Mouse (Mus musculus): ENCODE results near the gene Gm11127. TPM values are rescaled to one million over a fixed set of nuclear protein-coding genes. Genes with fewer than 3 reads are reported as not detected.

Gm11127 gene
- polyA plus RNA-seq (2017; shearing (Covaris generic)) = not detected

DNA sequence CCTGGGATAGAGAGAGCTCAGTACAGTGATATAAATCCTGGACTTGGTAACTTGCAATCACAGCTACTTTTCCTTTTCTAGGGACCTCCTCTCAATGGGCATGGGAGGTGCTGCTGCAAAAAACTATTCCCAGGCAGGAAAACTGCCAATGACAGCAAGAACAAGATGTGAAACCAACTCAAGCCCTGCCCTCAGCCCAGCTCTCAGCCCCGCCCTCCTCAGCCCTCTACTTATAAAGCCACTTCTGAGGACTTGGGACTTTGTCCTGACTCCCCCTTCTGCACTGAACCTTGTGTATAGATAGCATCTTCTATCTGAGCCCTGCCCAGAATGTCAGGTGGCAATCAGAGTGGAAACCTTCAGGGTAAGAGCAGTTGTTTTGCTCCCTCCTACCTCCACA, at the start of gene Gm11127:
TSS of gene Gm11127 (minus strand) at position 10 of the 400 bp plus-strand sequence.

DNA sequence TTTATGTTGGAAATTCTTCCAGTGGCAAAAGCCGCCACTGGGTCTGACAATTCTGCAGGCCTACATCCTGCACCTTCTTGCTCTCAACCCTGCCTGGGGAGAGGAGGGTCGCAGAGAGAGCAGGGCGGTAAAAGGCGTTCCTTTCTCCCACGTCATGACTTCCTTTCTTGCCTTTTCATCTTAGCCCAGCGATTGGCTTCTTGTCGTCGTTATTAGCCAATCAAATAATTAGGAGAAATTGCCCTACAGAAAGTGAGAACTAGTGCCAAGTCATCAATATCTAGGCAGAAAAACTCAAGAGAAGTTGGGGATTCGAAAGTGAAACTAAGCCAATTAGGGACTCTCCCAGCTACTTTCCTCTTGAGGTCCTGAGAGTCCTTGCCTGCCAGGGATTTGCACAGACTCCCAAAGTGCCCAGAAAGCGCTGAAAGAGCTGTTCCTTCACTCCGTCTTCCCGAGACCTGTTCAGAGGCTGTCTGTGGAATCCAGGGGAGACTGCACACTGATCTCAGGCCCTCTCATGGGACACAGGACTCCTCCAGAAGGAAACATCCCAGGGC, 15.5 kb downstream of the Gm11127 start, which contains the start of the genes H2-T22 and Gm6034:
TSS of gene H2-T22 (minus strand) at position 138 of the 560 bp plus-strand sequence.
TSS of gene Gm6034 (plus strand) at position 352 of the 560 bp plus-strand sequence.

DNA sequence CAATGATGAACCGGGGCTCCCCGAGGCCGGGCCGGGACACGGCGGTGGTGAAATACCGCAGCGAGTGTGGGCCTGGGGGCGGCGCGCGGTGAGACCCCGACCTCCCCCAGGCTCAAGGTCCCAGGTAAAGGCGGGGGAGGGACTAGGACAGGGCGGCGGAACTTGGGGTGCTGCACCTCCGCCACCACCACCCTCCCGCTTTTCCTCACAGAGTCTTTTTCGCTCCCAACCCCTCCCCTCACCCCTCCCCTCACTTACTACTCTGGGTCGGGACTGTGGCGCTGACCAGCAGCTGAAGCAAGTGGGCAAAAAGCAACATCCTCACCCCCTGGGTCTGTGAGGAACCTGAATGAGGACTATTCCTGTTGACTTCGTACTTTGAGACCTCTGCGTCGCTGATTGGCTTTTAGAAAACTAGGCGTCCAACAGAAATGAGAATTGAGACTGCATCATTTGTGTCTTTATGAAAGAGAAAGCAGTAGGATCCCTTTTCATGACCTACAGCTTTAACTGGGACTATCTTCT, 25.8 kb downstream of the Gm11127 start, which contains the start of gene H2-T23:
TSS of gene H2-T23 (minus strand) at position 505 of the 525 bp plus-strand sequence.

DNA sequence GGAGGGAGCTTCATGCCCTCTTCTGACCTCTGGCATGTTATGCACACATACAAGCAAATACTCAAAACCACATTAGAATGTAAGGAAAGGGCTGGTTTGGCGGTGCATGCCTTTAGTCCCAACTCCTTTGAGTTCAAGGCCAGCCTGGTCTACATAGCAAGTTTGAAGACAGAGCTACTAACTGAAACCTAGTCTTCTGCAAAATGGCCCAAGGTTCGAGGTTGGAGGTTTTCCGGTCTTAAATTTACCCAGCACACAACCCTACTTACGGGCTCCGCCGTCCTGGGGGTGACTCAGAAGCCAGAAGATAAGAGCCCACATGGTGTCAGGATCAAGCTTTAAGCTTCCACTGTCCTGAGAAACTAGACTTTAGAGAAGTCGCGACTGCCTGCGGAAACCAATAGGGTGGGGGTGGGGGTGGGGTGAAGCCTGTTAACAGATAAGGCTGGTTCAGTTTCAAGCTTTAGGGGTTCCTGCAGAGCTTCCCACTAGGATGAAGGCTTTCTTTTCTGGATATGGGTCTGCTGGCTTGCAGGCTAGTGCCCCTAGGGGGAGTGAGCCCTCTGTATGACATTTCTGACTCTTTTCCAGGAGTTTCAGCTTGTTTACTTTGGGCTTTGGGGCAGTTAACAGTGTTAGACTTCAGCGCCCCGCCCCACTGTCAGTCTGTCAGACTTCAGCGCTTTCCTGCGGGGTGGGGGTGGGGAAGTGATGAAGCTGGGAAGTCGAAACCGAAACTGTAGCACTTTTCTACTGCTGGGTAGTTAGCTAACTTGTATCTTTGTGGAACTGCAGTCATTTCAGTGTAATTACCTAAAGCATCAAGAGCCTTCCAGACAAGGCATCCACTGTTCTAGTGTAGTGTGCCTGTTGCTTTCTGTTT, 37.7 kb downstream of the Gm11127 start, which contains the start of gene H2-T24:
TSS of gene H2-T24 (minus strand) at position 370 of the 883 bp plus-strand sequence.

Other genes with a start within 250 kb of the Gm11127 start
- 10 to 100 TPM in 1 of 2 experiments, under 1 TPM in 1; 0.19 to 14.0 TPM for gene Ier3, start 236.7 kb downstream of the Gm11127 start, polyA plus RNA-seq (2017; shearing (Covaris generic))
- 10 to 100 TPM; 59.0 to 61.4 TPM for gene Flot1, start 235.1 kb downstream of the Gm11127 start, polyA plus RNA-seq (2017; shearing (Covaris generic))
- gene Tubb5, start 220.1 kb downstream of the Gm11127 start, polyA plus RNA-seq (2017; shearing (Covaris generic)) = 100 to 1,000 TPM; 114 to 135 TPM
- 1 to 10 TPM; 4.1 to 7.9 TPM for gene Mdc1, start 216.9 kb downstream of the Gm11127 start, polyA plus RNA-seq (2017; shearing (Covaris generic))
- 10 to 100 TPM; 33.6 to 42.0 TPM for gene Nrm, start 197.1 kb downstream of the Gm11127 start, polyA plus RNA-seq (2017; shearing (Covaris generic))
- gene Ppp1r18, start 192.8 kb downstream of the Gm11127 start, polyA plus RNA-seq (2017; shearing (Covaris generic)) = 100 to 1,000 TPM; 549 to 588 TPM
- 10 to 100 TPM; 49.5 to 68.4 TPM for gene Dhx16, start 178.6 kb downstream of the Gm11127 start, polyA plus RNA-seq (2017; shearing (Covaris generic))
- 10 to 100 TPM; 34.3 to 45.8 TPM for gene 2310061I04Rik, start 160.9 kb downstream of the Gm11127 start, polyA plus RNA-seq (2017; shearing (Covaris generic))
- 10 to 100 TPM; 12.9 to 18.4 TPM for gene Atat1, start 148.3 kb downstream of the Gm11127 start, polyA plus RNA-seq (2017; shearing (Covaris generic))
- gene Mrps18b, start 142.0 kb downstream of the Gm11127 start, polyA plus RNA-seq (2017; shearing (Covaris generic)) = 10 to 100 TPM; 44.0 to 78.4 TPM
- gene Ppp1r10, start 141.9 kb downstream of the Gm11127 start, polyA plus RNA-seq (2017; shearing (Covaris generic)) = 10 to 100 TPM; 30.2 to 54.9 TPM
- 100 to 1,000 TPM; 122 to 138 TPM for gene Abcf1, start 88.6 kb downstream of the Gm11127 start, polyA plus RNA-seq (2017; shearing (Covaris generic))
- 10 to 100 TPM; 55.6 to 56.5 TPM for gene Gnl1, start 78.5 kb downstream of the Gm11127 start, polyA plus RNA-seq (2017; shearing (Covaris generic))
- gene Prr3, start 78.1 kb downstream of the Gm11127 start, polyA plus RNA-seq (2017; shearing (Covaris generic)) = 10 to 100 TPM; 30.8 to 41.6 TPM
- gene H2-T24, start 37.8 kb downstream of the Gm11127 start, polyA plus RNA-seq (2017; shearing (Covaris generic)) = 10 to 100 TPM; 30.2 to 41.9 TPM
- 100 to 1,000 TPM; 796 to 873 TPM for gene H2-T23, start 25.5 kb downstream of the Gm11127 start, polyA plus RNA-seq (2017; shearing (Covaris generic))
- 100 to 1,000 TPM; 306 to 313 TPM for gene H2-T22, start 15.6 kb downstream of the Gm11127 start, polyA plus RNA-seq (2017; shearing (Covaris generic))
- under 1 TPM; 0.18 to 0.22 TPM for gene Gm6034, start 15.4 kb downstream of the Gm11127 start, polyA plus RNA-seq (2017; shearing (Covaris generic))
- 1 to 10 TPM in 1 of 2 experiments, under 1 TPM in 1; 0.75 to 1.2 TPM for gene Gm19684, start 63.3 kb upstream of the Gm11127 start, polyA plus RNA-seq (2017; shearing (Covaris generic))
- under 1 TPM; 0.36 to 0.51 TPM for gene Gm7030, start 71.1 kb upstream of the Gm11127 start, polyA plus RNA-seq (2017; shearing (Covaris generic))
- 10 to 100 TPM in 1 of 2 experiments, 1 to 10 TPM in 1; 5.7 to 14.7 TPM for gene Gm8909, start 110.2 kb upstream of the Gm11127 start, polyA plus RNA-seq (2017; shearing (Covaris generic))
- gene H2-T3, start 131.9 kb upstream of the Gm11127 start, polyA plus RNA-seq (2017; shearing (Covaris generic)) = under 1 TPM; 0.54 to 0.55 TPM
- 100 to 1,000 TPM; 153 to 154 TPM for gene Rpp21, start 199.7 kb upstream of the Gm11127 start, polyA plus RNA-seq (2017; shearing (Covaris generic))
- 10 to 100 TPM; 12.9 to 20.8 TPM for gene Trim39, start 213.9 kb upstream of the Gm11127 start, polyA plus RNA-seq (2017; shearing (Covaris generic))
- gene H2-M10.2, start 228.1 kb upstream of the Gm11127 start, polyA plus RNA-seq (2017; shearing (Covaris generic)) = under 1 TPM; 0.14 to 0.16 TPM

All from activated CD4-positive, CD25-positive, alpha-beta regulatory T cell (primary cell).